Mouse (Mus musculus) hindbrain, embryonic 14.5 days (tissue): Measurements from ENCODE around the gene Il17a. TPM values are rescaled to one million over a fixed set of nuclear protein-coding genes. Genes with fewer than 3 reads are reported as not detected.
"Not testable (repeated sequence)": the region's sequence is repeated elsewhere in the genome, so short reads cannot be mapped to it uniquely, and the experiment has no call there.

Source experiments
- ATAC-seq: fragments of 200-750 bp; cut with Nextera tagmentation; 2 replicates; pipeline ENCODE4 v1.8.0; 2017; ENCODE audit warnings: moderate number of reproducible peaks, mild to moderate bottlenecking, moderate TSS enrichment, moderate library complexity; ENCODE audit not compliant: low FRiP score
- DNase-seq: peaks from one replicate; pipeline ENCODE4 v3.0.0-alpha.2; 2015; ENCODE audit warnings: low spot score
- H3K27ac ChIP-seq: fragments of 300-500 bp; sonication (generic); 2 replicates; pipeline ENCODE4 v1.5.1; 2014; ENCODE audit warnings: mild to moderate bottlenecking, moderate library complexity
- H3K27me3 ChIP-seq: fragments of 300-500 bp; sonication (generic); 2 replicates; pipeline ENCODE4 v1.6.1; 2014; ENCODE audit warnings: mild to moderate bottlenecking, low read length, mixed read lengths; ENCODE audit not compliant: control insufficient read depth, insufficient read depth
- H3K36me3 ChIP-seq: fragments of 300-500 bp; sonication (generic); replicated peaks from 2 replicates; pipeline ENCODE4 v1.6.1; 2014; ENCODE audit not compliant: control insufficient read depth, insufficient read depth
- H3K4me1 ChIP-seq: fragments of 300-500 bp; sonication (generic); replicated peaks from 2 replicates; pipeline ENCODE4 v1.6.1; 2014; ENCODE audit warnings: antibody characterized with exemption, low read length, mixed read lengths; ENCODE audit not compliant: control insufficient read depth, insufficient read depth
- H3K4me2 ChIP-seq: fragments of 300-500 bp; sonication (generic); replicated peaks from 2 replicates; pipeline ENCODE4 v1.6.1; 2014; ENCODE audit warnings: mild to moderate bottlenecking, moderate library complexity
- H3K4me3 ChIP-seq: fragments of 300-500 bp; sonication (generic); replicated peaks from 2 replicates; pipeline ENCODE4 v1.5.1; 2014; ENCODE audit warnings: mild to moderate bottlenecking, low read length
- H3K9ac ChIP-seq: fragments of 300-500 bp; sonication (generic); 2 replicates; pipeline ENCODE4 v1.6.1; 2014
- H3K9me3 ChIP-seq: fragments of 300-500 bp; sonication (generic); 2 replicates; pipeline ENCODE4 v1.6.1; 2016; ENCODE audit warnings: low read length; ENCODE audit not compliant: control insufficient read depth
- WGBS: fragments of 180-500 bp; shearing (Covaris S2); extraction: QIAGEN DNeasy Blood & Tissue Kit; methylation state at CpG from one replicate; pipeline ENCODE4 v1.1.7; 2014; 5-methylcytosine and 5-hydroxymethylcytosine counted together
- polyA plus RNA-seq: library from polyadenylated mRNA; unstranded; fragments of >200 nt; fragmentation: Nextera tagmentation; extraction: Ambion mirVana; gene quantifications from 2 replicates; pipeline ENCODE4 v1.2.1, GENCODE M21; 2014

The Il17a gene
- polyA plus RNA-seq, 1 experiment from 2014 or later: not detected

DNA sequence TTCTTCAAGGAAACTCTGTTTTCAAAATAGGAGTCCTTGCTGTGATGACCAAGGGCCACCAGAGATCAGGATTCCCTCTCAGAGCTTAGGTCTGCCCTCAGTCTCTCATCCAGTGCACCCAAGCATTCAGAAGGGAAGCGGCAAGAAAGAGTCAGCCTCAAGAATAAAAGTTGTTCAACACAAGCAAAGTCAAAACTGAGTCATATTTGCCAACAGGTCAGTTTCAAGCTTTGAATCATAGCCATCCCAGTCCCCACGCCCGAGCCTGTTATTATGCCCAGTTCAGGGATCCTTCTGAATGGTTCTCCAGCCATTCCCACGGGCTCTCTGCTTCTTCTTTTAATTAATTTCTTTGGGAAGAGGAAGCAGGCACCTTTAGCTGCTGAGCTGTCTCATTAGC lies 5.9 kb downstream of the Il17a start:
- Histone ChIP-seq H3K4me1 (no peaks in the 10 kb centered on the region), H3K4me2 (no peak overlapping the region), H3K27me3 (no peaks in the 10 kb centered on the region), H3K9ac (no peak overlapping the region), H3K9me3 (no peaks in the 10 kb centered on the region), H3K27ac (no peak overlapping the region), H3K4me3 (no peak overlapping the region), H3K36me3 (no peaks in the 10 kb centered on the region)
- no peak for DNase-seq
- WGBS: 91% methylated on average over 4 of the region's 4 CpGs
- no peak for ATAC-seq

DNA sequence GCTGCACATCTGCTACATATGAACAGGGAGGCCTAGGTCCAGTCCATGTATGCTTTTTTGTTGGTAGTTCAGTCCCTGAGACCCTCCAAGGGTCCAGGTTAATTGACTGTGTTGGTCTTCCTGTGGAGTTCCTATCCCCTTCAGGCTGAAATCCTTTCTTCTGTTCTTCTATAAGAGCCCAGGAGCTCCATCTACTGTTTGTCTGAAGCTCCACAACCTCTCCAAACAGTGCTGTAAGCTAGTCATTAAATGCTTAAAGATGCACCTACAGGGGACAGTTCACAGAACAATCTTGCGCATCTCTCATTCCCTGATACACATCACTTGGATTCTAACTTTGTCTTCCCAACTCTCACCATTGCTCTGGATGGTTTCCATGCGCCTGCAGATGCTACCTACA lies 7.8 kb downstream of the Il17a start:
- H3K9ac ChIP-seq: no peak overlapping the region
- no peak overlapping the region for H3K4me2 ChIP-seq
- 93% methylated on average over 2 of the region's 2 CpGs for WGBS
- H3K4me3 ChIP-seq: no peak overlapping the region
- H3K27ac ChIP-seq: no peak overlapping the region
- no peaks in the 10 kb centered on the region for H3K27me3 ChIP-seq
- H3K36me3 ChIP-seq: no peaks in the 10 kb centered on the region
- H3K9me3 ChIP-seq: no peaks in the 10 kb centered on the region
- DNase-seq (no peak), ATAC-seq (no peak)
- H3K4me1 ChIP-seq: no peaks in the 10 kb centered on the region

DNA sequence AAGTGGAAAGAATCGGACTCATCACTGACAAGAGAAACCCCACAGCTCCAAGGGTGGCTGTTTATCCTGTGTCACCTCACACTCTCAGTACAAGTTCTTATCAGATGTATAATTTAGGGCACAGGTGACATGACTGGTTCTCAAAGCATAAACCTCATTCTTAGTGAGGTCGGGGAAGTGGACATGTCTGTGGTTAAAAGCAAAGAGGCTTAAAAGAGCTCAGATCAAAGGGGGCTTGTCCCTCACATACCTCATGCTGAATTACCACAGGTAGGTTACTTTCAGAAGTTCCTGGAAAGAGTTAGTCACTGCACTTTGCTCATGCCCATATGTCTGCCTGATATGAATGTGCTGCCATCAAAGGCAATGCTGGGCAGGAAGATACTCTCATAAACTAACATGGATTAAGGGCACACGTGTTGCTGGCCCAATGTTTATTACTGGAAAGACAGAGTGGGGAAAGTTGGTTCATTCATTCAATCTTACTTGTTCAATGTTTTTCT lies 9.8 kb downstream of the Il17a start:
- Histone ChIP-seq H3K4me1 (no peaks in the 10 kb centered on the region), H3K9ac (no peak overlapping the region), H3K27me3 (no peaks in the 10 kb centered on the region), H3K4me2 (no peak overlapping the region), H3K36me3 (no peaks in the 10 kb centered on the region), H3K9me3 (no peaks in the 10 kb centered on the region), H3K4me3 (no peak overlapping the region), H3K27ac (no peak overlapping the region)
- no peak for ATAC-seq
- WGBS: 79% methylated on average over 3 of the region's 3 CpGs
- DNase-seq: no peak

DNA sequence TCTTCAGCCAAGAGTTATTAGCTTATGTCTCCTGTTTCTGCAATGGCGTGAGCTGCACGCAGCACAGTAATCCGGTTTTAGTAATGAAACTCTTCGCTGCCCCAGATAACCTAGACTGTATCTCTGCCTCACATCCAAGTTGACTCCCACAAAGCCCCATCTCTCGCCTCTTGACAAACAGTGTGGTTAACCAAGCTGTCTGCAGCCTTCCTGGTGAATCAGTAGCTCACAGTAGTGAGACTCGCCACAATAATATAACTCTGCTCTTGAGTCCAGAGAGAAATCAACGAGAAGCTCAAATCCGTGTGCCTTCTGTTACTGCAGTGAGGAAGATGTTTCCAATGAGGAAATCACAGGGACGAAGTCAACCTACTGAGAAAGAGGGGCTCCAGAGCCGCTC lies 23.7 kb downstream of the Il17a start:
- Histone ChIP-seq H3K27ac (no peak overlapping the region), H3K9ac (no peak overlapping the region), H3K36me3 (no peaks in the 10 kb centered on the region), H3K4me1 (no peaks in the 10 kb centered on the region), H3K4me2 (no peak overlapping the region), H3K9me3 (no peaks in the 10 kb centered on the region), H3K4me3 (no peak overlapping the region), H3K27me3 (no peaks in the 10 kb centered on the region)
- ATAC-seq (no peak), DNase-seq (no peak)
- 90% methylated on average over 10 of the region's 10 CpGs for WGBS

DNA sequence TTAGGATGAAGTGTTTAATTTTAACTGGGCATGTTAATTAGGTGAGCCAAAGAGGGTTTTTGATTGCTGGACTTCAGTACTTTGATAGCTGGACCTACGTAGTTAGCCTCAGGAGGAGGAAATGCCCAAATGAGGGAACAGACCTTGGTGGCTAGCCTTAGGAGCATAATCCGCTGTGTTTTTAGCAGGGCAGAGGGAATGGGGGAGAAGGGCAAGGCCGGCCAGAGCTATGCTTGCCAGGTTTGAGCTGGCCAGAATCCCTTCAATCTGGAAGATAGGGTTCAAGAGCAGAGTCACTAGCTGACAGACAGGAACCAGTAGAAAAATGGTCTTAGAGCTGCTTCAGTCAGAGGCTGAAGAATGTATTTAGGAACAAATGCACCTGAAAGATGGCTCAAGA lies 26.9 kb downstream of the Il17a start:
- DNase-seq: no peak
- H3K9me3 ChIP-seq: no peaks in the 10 kb centered on the region
- WGBS: 92% methylated on average over 3 of the region's 3 CpGs
- H3K36me3 ChIP-seq: no peaks in the 10 kb centered on the region
- H3K4me2 ChIP-seq: no peak overlapping the region
- H3K4me3 ChIP-seq: no peak overlapping the region
- no peak overlapping the region for H3K27ac ChIP-seq
- H3K9ac ChIP-seq: no peak overlapping the region
- H3K4me1 ChIP-seq: no peaks in the 10 kb centered on the region
- ATAC-seq: no peak
- no peaks in the 10 kb centered on the region for H3K27me3 ChIP-seq

DNA sequence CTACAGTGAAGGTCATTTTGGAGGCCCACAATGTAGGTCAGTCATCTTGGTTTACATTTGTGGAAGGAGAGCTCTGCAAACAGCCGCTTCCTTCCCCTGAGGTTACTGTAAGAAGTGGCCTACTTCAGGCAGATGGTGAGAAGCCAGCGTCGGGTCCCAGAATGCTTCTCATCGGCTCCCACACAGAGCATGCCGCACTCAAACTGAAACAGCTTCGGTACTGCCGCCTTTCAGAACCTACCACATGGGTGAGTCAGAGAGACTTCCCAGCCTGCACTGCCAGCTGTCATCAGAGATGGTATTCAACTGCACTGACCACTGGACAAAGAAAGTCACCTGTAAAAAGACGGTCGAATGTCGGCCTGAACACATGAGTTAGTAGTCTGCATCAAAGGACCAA lies 29.1 kb downstream of the Il17a start:
- no peaks in the 10 kb centered on the region for H3K27me3 ChIP-seq
- no peaks in the 10 kb centered on the region for H3K4me1 ChIP-seq
- no peaks in the 10 kb centered on the region for H3K36me3 ChIP-seq
- no peaks in the 10 kb centered on the region for H3K9me3 ChIP-seq
- WGBS: 90% methylated on average over 10 of the region's 10 CpGs
- H3K9ac ChIP-seq: no peak overlapping the region
- no peak for ATAC-seq
- no peak for DNase-seq
- no peak overlapping the region for H3K27ac ChIP-seq
- H3K4me2 ChIP-seq: no peak overlapping the region
- no peak overlapping the region for H3K4me3 ChIP-seq

DNA sequence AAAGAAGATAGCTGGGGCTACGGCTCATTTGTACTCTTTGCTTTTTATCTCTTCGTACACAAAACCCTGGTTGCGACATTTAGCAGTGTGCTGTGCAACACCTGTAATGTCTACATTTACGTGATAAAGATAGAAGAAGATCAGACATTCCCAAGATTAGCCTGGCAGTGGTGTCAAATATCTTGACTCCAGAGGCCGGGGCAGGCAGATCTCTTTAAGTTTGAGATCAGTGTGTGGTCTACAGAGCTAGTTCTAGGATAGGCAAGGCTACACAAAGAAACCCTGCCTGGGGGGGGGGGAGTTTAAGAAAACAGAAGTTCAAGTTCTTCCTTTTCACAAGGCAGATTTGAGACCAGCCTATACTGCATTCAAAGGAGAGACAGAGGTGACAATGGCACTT lies 29.6 kb downstream of the Il17a start:
- Histone ChIP-seq H3K4me1 (no peaks in the 10 kb centered on the region), H3K4me2 (no peak overlapping the region), H3K27ac (no peak overlapping the region), H3K9ac (no peak overlapping the region), H3K9me3 (no peaks in the 10 kb centered on the region), H3K4me3 (no peak overlapping the region), H3K27me3 (no peaks in the 10 kb centered on the region), H3K36me3 (no peaks in the 10 kb centered on the region)
- DNase-seq (no peak), ATAC-seq (no peak)
- 88% methylated on average over 5 of the region's 5 CpGs for WGBS

DNA sequence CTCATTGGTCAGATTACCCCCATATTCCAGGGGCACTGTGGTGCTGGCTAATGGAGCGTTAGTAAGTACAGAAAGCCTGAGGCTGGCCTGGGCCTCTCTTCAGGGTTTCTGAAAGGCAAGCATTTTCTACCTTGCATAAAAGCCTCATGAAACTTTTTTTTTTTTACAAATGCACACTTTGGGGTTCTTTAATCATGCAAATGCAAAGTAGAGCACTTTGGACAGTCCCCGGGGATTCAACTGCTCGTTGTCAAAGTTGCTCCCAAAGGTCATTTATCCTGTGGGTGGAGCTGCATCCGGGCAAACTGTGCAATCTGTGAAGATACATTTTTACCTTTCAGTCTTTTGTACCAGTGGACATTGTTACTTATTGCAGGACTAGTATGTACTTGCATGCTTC lies 30.7 kb downstream of the Il17a start:
- WGBS: 46% methylated on average over 4 of the region's 4 CpGs
- Histone ChIP-seq H3K27ac (no peak overlapping the region), H3K36me3 (no peaks in the 10 kb centered on the region), H3K27me3 (no peaks in the 10 kb centered on the region), H3K9ac (no peak overlapping the region), H3K4me1 (no peaks in the 10 kb centered on the region), H3K4me3 (no peak overlapping the region), H3K4me2 (no peak overlapping the region), H3K9me3 (no peaks in the 10 kb centered on the region)
- DNase-seq: no peak
- ATAC-seq: no peak

DNA sequence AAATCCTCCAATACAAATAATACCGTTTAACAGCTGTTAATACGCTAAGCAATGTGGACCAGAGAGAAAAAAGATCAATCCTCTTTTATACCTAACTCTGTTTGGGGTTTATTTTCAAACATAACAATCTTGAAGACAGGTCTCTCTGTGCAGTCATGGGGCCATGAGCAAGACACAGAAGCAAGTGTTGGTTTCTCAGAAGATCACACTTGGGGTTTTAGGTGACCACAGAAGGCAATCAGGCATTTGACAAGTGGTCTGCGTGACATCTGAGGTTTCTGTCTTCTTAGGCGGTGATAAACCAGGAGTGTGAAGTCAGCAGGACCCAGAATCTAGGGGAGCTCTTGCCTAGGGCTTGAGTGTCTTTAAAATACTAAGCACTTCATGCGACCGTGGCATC lies 35.8 kb downstream of the Il17a start:
- Histone ChIP-seq H3K4me3 (no peak overlapping the region), H3K27me3 (no peaks in the 10 kb centered on the region), H3K27ac (no peak overlapping the region), H3K4me2 (no peak overlapping the region), H3K4me1 (no peaks in the 10 kb centered on the region), H3K9me3 (no peaks in the 10 kb centered on the region), H3K36me3 (no peaks in the 10 kb centered on the region), H3K9ac (no peak overlapping the region)
- DNase-seq: no peak
- 86% methylated on average over 6 of the region's 6 CpGs for WGBS
- ATAC-seq: no peak; the same call in 1 of the 2 replicates

DNA sequence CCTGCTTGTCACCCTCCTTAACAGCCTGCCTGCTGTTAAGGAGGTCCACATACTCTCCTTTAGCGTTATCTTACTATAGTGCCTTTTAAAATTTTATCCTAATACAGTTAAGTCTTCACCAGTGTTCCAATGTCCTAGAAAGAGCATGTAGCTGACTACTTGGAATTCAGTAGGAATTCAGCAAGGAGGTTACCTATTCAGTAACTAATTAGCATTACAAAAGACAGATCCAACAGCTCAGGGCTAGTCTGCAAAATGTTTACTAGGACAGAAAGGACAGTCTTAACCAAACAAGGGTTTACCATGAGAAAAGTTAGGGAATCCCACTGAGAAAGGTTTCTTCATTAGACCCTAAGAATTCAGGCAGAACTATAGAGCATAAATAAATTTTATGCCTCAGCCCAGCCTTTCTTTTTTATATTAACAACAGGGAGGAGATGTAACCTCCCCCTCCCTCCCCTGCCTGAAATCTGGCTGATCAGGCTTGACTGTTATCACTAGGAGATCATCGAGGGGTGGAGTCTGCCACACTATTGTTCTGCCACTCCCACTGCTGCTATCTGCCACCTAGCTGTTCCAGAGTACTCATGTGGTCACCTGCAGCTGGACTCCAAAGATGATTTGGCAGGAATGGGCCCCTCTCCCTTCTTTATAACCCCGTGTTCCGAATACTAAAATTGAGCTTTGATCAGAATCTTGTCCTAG lies 43.5 kb downstream of the Il17a start:
- not testable (repeated sequence) for H3K9ac ChIP-seq, DNase-seq, H3K4me3 ChIP-seq, H3K36me3 ChIP-seq, H3K9me3 ChIP-seq, ATAC-seq, H3K4me2 ChIP-seq, H3K4me1 ChIP-seq, H3K27ac ChIP-seq, H3K27me3 ChIP-seq
- WGBS: 76% methylated on average over 4 of the region's 4 CpGs
